Mouse (Mus musculus) urinary bladder, postnatal 14 days (tissue): ENCODE results near the gene Usb1.

Experiments
- DNase-seq: peaks from one replicate; pipeline ENCODE4 v3.0.0; 2021; ENCODE audit warnings: low spot score

The Usb1 gene

DNA sequence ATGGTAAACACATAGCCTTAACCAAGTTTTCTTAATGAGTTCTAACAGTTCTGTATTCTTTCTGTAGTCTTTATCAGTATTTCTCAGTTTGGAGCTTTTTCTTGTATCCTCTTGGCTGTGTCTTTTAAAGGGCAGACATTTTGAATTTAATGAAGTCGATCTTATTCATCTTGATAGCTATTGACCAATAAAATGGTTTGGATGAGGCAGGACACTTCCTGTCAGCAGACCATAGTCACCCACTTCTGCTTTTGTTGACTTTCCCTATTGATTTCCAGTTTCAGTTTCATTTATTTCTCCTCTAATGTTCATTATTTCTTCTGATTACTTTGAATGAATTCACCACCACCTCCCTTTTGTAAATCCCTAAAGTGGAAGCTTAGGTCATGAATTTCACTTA, 3.6 kb downstream of the Usb1 start:
- no peak for DNase-seq

DNA sequence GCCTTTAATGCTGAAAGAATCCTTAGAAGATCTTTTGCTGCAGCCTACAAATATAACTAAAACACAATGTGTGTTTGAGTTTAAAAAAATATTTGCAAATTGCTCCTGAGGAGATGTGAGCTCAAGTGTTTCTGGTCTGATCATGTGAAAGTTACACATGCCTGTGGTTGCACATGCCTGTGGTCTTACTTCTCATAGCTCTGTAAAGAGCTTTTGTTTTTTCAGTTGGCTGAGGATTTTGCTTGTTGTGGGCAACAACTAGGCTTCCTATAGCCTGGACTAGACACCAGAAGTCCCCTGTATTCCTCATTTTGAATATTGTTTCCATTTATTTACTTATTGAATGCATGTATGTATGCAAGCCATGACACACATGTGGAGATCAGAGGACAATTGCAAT, 4.3 kb downstream of the Usb1 start:
- no peak for DNase-seq

DNA sequence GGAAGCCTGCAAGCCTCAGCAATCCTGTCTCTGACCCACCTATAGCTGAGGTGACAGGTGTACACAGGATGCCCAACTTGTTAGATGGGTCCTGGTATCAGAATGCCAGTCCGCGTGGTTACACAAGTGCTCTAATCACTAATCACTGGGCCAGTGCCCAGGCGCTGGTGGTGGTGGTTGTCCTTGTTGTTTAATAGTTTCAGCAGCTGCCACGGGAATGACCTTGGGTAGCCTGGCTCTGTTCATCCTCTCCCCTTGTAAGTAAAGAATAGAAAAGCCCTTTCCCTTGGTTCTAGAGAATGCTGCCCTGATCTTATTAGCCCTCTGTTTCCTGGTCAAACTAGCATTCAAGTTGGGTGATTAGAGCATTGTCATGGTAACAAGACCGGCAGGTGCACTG, 9.6 kb downstream of the Usb1 start:
- DNase-seq: peak; percentile 46

DNA sequence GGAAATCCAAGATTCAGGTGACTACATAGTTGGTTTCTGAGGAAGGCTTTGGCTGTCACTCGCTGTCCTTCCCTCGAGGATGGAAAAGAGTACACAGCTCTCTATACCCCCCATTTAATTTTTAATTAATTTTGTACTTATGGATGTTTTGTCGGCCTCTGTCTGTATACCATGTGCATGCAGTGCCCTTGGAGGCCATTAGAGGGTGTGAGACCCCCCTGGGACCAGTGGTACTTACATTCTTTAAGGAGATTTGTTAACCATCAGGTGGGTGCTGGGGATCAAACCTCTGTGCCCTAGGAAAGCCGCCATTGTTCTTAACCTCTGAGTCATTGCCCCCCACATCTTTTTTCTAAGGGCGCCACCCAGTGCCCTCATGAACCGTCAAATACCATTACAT, 12.6 kb downstream of the Usb1 start:
- no peak for DNase-seq

DNA sequence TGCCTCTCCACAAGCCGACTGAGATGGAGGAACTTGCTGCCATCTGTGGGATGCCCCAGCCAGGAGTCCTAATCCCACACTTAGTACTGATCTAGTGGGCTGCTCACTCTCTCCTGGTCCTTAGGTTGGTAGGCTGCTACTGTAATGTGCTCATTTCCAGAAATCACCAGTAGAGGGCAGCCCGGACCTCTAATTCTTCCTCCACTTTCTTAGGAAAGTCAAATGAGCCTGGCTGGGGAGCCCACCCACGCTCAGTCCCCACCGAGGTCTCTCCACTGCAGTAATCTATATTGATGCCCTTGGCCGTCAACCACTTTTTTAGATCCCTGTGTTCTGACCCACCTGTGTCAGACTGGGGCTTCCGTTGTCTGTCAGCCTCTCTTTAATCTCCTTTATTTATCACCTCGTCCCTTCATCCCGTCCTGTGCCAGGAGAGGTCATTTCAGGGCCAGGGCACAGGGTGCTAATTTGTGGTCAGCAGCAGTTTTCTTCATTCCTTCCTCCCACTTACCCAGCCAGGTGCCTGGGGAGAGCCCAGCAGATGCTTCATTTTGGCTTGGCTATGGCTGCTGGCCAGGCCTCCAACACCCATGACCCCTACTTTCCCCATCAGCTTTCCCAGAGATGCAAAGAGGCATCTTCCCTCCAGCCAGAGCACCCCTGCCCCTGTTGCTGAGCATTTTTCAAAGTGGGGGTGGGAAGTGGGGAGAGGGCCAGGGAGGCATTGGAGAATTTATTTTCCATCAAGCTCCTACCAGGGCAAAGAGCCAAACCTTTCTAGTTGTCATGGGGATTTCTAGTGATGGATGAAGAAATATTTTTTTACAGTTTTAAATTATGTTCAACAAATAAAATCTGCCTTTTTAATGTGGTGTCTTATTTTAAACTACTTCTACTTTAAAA, 14.8 kb downstream of the Usb1 start:
- peak; percentile 75 for DNase-seq

DNA sequence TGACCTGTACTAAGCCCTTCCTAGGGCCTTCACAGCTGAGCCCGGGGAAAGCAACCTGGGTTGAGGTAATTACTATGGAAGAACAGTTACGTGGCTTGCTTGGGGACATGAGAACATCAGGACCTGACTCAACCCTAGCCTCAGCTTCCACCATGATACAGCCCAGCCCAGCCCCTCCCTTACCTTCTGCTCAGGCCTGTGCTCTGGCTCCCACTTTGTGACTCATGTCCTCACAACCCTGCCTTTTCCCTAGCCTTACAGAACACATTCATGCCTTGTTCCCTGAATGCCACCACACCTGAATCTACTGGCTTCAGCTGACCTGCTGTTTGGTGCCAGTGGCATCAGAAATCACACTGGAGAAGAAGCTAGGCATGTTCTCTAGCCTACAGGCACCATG, 16.3 kb downstream of the Usb1 start:
- DNase-seq: no peak

DNA sequence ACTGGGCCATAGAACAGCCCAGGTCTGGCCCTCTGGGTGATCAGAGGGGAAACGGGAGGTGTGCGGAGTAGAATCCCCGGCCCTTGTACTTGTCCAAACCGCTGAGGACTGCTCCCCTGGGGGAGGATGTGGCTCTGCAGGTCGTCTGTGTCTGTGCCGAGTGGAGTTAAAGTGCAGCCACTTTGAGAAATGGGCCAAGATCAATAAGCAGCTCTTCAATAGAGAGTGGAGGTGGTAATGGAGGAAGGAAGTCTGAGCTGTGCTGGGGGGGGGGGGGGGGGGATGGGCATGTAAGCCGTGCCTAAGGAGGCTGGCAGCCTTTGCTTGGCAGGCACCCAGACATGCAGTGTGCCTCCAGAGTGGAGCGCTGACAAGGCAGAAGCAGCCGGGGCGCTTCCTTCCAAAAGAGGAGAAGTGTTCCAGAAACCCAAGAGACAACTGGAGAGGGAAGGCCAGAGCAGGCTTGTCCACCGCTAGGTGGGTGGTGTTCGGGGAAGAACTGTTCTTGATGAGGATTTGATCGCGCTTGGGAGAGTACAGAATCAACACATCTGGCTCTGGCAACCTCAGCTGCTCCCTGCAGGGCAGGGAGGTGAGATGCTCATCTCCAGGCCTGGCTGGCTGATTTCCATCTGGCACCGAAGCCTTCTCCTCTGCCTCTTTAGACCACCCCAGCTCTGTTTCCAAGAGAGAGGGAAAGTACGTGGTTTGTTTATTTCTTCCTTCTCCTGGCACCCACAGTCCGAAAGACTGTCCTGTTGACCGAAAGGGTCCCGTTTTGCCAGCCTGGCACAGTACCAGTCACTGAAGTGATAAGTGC, 16.9 kb downstream of the Usb1 start:
- peak; percentile 76 for DNase-seq

DNA sequence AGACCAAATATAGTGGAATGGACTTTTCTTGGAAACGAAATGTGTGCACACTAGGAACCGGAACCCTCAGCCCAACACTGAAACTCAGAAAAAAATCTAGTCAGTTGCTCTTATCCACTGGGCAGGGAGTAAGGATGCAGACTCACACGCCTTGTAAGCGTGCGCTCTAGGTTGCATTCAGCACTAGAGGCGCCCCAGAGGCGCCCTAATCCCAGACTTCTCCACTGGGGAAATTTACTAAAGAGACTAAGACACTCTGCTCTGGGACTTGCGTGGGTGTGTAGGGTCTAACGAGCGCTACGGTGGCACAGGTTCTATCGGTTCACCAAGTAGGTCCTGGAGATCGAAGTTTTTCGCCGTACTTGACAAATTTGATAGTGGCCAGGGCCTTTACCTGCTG, 19.4 kb downstream of the Usb1 start:
- no peak for DNase-seq

DNA sequence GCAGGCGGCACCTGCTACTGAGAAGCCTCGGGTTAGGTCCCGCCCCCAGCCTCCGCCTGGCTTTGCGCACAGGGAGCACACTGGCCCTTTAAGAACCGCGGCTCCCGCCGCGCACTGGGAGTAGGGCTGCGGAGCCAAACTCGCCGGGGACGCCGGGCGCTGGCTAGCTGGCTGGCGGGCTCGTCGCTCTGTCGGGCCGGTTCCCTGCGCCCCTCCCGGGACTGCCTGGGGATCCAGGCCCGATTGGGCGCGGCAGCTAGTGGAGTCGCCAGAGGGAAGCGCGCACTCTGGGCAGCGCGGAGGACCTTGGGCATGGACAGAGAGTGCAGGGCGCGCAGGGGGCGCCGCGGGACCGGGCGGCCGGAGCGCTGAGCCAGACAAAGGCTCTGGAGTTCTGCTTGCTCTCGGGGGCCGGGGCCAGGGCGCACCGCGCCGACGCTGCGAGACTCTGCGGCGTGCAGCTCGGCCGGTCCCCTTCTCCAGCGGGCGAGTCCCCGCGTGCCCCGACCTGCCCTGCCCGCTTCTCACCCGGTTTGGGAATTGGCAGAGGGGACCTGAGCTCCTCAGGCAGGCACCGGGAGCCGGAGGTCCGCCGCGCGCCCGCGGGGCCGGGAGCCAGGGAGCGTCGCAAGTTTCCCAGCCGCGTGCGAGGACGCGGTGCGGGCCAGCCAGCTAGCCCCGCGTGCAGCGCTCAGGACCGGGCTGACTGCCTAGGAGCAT, 20.2 kb downstream of the Usb1 start, which contains the start of gene Mmp15:
Gene Mmp15, plus strand, starts transcription at position 118 of the 720 bp plus-strand sequence.
- peak; percentile 82 for DNase-seq

DNA sequence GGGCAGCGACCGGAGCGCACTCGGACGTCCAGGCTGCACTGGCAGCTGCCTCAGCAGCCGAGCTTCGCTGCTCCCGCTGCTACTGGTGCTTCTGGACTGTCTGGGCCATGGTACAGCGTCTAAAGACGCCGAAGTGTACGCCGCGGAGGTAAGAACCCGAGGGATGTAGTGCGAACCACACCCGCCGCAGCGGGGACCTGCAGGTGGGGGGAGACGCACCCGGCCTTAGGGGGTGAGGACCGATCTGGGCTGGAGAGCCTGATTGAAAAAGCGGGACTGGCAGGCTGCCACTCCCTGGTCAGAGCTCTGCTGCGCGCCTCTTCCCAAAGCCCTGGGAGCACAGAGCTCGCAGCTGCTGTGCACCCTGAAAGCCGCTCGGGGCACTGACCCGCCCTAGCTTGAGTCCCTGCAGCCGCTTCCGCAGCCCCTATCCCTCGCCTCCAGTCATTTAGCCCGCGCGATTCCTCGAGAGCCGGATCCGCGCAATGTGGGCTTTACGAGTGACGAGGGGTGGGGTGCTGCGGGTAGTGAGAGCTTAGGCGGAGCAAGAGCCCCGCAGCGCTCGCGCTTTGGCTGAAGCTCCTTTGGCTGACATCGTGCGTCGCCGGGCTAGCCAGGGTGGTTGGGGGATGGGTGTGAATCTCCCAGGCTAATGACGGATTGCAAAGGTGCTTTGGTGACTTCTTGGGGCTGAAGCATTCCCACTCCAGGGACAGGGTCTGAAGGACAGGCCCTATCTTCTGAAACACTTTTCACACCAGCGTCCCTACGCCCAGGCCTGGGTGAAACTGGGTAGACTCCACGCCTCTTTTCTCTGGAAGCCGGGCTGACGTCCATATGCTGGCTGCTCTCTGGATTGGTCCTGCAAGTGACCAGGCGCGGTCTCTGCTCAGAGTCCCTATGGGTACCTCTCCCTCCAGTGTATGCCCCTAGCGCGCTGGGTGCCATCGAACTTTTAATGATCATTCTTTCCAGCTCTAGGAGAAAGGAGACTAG, 21.1 kb downstream of the Usb1 start:
- DNase-seq: peak; percentile 53

DNA sequence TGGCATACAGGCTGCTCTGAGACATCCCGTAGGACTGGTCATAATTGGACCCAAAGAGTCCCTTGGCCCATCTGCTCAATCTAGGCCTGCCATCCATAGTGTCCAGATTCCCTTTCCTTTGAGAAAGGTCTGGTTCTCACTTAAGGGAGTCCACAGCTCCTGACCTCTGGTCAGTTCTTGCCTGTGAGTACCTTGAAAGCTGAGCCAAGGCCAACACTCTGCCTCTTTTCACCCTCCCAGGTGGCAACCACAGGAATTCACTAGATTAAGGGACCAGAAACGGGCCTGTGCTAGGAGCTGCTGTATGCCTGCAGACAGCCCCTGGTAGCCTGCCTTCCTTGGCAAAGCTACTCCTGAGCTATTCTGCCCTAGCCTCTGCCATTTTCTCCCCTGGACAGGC, 22.5 kb downstream of the Usb1 start:
- no peak for DNase-seq

DNA sequence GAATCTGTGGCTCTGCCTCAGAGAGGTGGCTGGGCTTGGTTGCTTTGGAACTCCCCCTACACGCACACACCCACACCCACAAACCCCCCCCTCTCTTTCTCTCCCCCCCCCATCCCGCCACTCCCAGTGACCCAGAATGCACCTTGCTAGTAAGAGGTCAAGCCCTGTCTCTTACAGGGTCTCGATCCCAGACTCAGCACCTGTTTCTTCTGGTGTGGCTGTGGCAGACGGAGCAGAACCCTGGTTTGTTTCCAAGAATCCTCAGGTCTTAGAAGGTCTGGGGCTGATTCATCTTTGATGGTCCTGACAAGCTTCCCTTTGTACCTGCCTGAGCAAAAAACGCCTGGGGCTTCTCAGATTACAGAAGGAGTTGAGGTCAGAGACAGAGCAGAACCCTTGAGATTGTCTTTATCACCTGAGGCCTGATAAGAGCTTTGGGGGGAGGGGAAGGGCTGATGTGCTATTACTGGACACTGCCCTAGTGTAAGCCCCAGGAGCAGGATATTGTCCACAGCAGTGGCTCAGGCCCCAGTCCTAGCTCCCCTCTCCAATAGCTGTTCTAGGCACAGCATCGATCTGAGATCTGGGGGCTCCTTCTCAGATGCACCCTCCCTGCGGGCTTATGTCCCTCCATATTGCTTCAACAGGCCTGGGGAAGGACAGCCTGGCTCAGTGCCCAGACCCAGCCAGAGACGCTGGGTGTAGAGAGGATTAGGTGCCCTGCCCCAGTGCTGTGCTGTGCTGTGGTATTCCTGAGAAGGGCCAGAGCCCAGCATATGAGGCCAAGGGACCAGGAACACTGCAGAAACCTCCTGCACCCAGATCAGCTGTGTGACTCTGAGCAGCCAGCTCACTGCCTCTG, 26.7 kb downstream of the Usb1 start:
- peak; percentile 62 for DNase-seq

DNA sequence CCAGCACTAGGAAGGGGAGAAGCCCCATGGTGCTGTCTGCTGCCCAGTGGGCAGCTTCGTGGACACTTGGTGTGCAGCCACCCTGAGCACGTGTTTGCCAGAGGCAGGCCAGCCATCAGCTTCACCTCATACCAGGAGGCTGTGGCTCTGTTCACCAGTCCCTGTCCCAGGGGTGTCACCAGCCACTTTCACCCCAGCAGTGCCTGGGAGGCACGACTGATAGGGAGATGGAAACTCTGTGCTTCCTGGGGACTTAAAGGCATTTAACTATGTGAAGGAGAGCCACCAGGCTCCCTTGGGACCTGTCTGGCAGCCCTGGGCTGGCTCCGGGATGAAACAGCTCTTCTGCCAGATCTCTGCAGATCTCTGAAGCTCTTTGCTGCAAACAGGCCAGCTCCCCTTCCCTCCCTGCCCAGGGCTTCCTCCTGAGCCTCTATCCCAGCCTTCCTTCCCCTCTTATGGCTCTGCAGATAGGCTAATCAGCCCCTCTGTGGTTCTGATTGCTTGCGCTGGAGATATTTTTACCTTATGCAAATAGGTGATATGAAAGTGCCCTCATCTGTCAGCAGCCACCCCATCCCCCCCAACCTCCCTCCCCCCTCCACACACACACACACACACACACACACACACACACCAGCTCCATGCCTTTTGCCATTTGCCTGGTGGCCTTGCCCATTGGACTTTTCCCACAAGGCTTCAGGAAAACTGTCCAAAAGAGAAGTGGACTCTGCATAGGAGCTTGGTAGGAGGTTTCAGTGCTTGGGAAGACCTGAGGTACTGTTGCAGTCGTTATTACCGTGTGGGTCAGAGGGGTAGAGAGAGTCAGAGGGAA, 28.3 kb downstream of the Usb1 start:
- DNase-seq: no peak

DNA sequence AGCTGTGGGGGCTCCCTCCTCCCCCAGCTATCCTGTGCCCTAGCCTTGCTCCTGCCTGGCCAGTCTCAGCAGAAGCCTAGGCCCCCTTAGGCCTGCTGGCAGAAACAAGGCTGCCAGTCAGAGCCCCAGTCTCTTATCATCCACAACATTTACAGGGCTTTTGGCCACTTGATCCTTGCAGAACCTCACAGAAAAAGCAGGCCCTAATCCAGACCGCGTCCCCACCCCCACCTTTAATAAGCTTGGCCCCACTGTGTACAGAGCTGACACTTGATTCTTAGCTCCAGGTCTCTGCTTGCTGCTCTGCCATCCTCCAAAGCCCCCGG, 28.9 kb downstream of the Usb1 start:
- no peak for DNase-seq

DNA sequence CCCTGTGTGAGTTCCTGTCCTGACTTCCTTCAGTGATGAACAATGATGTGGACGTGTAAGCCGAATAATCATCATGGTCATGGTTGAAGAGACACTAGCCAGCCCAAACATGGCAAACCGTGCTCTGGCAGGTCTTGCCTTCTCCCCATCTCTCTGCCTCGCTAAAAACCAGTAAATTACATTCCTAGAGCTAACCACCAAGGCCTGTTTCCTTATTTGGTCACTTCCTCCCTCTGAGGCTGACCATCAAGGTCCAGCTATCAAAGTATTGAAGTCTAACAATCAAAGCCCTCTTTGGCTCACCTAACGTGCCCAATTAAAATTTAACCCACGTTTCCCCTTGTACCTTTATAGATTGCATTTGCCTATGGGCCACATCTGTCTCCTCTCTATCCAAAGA, 30.2 kb downstream of the Usb1 start:
- no peak for DNase-seq

DNA sequence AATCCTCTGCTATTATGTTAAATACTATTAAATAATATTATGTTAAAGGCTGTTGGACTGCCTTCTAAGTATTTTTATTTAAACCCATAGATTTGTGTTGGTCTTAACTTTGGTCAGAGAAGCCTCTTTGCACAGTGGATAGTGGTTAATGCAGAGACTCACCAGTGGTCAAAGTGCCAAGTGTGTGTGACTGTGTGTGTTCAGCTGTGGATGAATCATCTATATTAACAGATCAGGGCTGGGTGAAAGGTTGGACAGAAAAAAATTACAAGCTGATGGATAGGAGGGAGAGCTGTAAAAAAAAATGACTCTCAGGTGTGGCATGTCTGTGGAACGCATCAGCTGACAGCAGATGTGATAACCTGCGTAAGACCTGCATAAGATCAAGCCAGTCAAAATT, 31.8 kb downstream of the Usb1 start:
- DNase-seq: no peak

DNA sequence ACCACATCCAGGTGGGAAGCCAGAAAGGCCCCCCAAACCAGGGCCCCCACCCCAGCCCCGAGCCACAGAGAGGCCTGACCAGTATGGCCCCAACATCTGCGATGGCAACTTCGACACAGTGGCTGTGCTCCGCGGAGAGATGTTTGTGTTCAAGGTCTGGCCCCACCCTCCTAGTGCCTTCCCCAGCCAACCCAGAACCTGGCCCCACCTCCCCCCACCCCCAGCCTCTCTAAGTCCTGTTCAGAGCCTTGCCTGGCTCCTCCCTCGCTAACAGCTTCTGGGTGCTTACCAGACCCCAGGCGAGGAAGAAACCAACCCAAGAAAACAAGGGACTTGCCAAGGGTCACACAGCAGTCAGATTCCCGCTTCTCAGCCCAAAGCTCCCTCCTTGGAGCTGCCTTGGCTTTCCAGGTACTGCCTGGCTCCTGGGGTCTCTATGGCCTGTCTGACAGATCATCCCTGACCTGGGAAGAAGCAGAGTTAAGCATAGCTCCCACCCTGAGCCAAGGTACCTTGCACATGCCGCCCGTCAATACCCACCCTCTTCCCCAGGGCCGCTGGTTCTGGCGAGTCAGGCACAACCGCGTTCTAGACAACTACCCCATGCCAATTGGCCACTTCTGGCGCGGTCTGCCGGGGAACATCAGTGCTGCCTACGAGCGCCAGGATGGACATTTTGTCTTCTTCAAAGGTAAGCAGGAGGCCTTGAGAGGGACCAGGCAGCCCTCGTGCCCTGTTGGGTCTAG, 37.7 kb downstream of the Usb1 start:
- DNase-seq: no peak

DNA sequence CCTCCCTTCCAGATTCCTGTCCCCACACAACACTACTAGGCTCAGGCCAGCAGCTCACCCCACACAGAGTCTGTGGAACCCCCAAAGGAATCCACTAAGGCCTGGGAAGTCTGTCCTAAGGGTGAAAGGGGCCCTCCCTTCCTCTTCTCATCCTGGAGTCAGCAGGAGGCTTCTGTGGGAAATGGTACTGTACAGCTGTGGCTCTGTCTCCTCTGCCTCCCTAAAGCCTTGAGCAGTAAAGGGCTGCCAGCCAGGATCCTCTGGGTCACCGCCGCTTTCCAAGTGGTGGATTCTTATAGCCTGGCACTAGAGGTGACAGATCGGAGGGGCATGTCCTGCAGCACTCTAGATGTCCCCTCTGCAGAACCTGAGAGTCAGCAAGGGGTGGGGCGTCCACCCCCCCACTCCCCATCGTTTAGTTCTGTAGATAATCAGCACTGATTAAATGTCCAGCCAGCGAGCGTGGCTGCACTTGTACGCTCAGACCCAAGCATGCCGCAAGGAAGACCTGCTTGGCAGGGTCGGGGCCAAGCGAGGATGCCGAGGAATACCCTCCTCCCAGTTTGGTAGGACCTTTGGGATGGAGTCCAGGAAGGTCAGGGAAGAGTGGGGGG, 41.4 kb downstream of the Usb1 start:
- DNase-seq: peak; percentile 60
